Mouse (Mus musculus) spleen, adult 12 weeks (tissue): ENCODE measurements around the gene Tjp1.

ENCODE experiments used
- DNase-seq: peaks from one replicate; pipeline ENCODE4 v3.0.0; 2022; ENCODE audit warnings: low spot score

Gene Tjp1

GRCm38 (mm10) chr7:65388243-65389013 lies 139.2 kb downstream of the Tjp1 start:
- no peak for DNase-seq

DNA sequence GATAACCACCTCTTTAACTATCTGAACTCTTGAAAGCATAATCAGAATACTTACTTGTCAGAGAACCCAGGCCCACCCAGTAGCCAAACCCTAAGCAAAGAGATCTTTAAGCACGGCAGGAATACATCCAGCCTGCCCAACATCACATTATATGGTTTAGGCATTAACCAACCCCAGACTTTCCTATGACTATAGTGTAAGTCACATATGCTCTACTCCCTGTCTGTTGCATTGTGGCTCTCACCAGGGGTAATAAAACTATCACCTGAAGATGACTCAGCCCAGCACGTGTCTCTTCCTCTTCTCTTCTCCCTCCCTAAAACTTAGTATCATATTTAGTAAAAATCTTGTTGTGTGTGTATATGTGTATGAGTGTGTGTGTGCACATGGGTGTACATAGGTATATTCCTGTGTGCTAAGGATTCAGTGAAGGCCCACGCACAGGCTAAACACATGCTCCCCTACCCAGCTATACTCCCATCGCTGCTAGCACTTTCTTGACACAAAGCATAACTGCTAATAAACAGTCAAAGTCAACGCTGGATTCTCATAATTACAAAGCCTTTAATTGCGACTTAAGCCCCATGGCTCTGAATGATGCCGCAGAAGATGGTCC lies 139.9 kb downstream of the Tjp1 start:
- DNase-seq: no peak

DNA sequence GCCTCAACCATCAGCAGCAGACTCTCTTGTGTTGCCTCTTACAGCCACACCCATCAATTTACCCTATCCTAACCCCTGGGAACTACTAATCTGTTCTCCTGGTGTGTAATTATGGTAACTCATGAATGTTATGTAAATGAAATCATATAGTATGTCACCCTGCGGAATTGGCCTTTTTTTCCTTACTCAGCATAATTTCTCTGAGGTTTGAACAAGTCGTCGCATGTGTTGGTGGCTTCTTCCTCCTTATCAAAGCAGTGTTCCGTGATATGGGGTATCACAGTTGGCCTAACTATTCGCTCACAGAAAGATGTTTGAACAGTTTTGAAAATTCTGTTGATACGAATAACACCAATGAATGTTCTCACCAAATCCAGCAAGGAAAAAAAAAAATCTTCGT lies 142.8 kb downstream of the Tjp1 start:
- no peak for DNase-seq

- no peak for DNase-seq
Measured at GRCm38 (mm10) chr7:65382515-65383283, 144.9 kb downstream of the Tjp1 start.

DNA sequence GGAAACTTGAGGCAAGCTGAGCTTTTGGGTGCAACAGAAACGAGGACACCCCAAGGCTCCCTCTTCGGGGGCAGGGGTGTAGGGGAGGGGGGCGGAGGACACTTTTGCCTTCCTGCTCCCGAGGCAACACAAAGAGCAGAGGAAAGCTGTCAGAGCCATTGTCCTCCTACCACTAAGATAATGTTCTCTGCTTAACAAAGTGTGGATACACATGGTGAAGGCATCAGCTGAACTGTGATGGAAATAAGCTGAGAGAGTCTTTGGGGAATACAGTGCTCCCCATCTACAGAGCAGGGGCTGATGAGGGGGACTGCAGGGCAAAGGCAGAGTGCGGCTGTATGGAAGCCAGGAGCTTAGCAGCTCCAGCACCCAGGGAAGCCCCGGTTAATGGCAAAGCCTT lies 145.7 kb downstream of the Tjp1 start:
- DNase-seq: no peak

DNA sequence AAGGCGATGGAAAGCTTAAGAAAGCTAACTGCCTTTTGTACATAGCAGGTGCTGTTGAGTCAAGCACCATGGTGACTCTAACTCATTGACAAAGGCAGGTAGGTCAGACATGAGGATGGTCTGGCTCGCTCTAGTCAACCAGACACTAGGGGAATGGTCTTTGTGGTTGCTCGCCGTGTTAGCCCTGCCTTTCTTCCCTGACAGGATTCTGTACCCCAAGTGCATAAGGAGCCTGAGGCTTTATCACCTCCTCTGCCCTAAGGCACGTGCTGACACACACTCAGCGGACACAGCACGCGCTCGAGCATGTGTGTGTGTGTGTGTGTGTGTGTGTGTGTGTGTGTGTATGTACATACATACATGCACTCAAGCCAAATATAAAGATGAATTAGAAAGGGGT lies 146.9 kb downstream of the Tjp1 start:
- DNase-seq: no peak

GRCm38 (mm10) chr7:65378818-65379565 lies 148.6 kb downstream of the Tjp1 start:
- DNase-seq: no peak

DNA sequence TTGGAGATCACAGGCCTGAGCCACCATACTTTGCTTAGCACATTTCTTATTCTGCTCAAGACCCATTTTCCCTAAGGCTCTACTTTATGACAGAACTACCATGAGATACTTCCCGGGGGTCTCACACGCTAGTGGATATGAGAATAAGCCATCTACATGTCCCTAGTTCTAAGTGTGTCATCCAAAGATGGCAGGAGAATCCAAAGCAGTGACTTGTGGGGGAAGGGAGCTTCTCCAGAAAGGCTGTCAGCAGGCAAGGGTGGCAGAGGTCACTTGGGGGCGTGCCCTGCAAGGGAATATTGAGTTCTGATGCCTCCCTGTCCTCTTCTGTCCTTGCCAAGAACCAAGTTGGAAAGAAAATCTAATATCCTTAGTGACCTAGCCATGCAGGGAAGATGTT lies 150.1 kb downstream of the Tjp1 start:
- DNase-seq: no peak

DNA sequence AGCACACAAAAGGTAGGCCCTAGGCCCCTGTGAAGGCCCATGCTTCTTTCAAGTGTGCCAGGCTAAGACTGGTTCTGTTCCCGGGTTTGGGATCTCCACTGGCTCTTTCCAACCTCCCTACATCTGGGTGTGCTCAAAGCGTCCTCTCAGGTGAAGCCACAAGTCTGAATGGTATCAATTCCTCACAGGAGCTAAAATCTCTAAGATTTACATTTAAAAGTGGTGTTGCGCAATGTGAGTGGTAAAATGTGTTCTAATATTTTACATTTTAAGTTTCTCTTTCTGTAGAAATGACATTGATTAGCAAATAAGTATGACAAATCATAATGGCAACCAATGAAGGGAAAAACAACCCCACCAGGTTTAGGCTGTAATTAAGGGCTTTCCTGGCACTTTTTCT lies 152.0 kb downstream of the Tjp1 start:
- no peak for DNase-seq

DNA sequence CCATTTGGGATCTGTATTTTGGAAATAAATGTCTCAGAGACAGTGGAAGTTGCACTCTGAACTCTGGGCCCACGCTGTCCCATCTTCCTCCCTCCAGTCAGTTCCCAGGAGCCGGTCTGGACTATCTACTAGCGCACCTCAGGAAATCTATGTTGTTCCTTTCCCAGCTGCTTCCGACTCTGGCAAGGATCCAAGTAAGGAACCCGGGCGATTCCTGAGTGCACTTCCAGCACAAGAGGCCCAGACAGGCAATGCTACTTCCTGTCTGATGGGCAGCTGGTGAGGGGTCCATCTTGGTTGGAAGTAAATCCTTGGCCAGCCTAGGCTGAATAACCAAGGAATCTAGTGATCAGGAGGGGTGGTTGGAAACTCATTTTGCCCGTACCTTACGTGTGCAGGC lies 152.4 kb downstream of the Tjp1 start:
- no peak for DNase-seq

DNA sequence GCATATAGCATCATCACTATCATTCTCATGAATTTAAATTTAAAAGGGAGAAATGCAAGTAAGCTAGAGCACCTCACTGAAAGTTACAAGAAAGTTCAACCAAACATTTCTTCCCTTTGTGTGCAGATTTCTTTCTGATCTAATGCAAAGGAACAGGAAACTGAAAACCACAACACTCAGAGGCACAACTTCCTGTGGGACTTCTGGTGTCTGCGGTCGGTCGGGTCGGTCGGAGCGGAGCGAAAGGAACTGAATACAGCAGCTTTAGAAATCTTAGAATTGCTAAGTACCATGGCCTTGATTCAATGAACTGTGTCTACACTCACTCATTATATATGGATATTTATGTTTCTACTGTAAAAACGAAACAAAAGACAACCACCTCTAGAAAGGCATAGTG lies 154.2 kb downstream of the Tjp1 start:
- no peak for DNase-seq

GRCm38 (mm10) chr7:65371765-65372164 lies 155.8 kb downstream of the Tjp1 start:
- no peak for DNase-seq

DNA sequence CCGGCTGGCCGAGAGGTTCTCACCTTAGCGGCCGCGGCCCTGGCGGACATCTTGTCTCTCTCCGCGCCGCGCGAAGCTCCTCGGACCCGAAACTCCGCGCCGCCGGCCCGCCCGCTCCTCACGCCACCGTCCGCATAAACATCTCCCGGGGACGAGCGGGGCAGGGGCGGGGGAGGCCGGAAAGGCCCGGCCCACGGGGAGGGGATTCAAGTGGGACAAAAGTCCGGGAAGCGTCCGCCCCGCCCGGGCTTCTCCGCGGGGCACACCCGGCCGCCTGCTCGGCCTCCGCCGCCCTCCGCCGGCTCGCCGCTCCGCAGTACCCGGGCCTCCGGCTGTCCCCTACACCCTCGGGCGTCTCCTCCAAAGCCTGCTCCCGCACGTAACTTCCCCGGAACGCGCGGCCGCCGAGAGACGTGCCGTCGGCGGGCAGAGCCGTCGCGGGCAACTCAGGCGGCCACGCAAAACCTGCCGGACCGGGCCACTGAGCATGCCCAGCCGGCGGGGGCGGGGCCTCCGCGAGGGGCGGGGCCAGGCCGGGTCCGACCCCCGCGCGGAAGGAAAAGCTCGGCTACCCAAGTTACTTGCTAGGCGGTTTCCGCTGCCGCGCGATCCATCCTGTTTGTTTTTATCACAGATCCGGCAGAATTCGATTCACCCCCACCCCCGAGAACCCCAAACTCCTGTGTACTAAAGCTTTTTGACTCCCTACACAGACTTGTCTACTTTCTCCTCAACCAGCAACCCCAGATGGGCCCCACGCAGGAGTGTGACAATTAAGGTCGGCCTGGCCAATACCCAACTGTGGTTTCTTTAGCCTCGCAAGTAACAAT lies 156.6 kb downstream of the Tjp1 start:
- DNase-seq: peak; percentile 71

- no peak for DNase-seq
Measured at GRCm38 (mm10) chr7:65370381-65370786, 157.2 kb downstream of the Tjp1 start.

- no peak for DNase-seq
Measured at GRCm38 (mm10) chr7:65369101-65369500, 158.5 kb downstream of the Tjp1 start.

DNA sequence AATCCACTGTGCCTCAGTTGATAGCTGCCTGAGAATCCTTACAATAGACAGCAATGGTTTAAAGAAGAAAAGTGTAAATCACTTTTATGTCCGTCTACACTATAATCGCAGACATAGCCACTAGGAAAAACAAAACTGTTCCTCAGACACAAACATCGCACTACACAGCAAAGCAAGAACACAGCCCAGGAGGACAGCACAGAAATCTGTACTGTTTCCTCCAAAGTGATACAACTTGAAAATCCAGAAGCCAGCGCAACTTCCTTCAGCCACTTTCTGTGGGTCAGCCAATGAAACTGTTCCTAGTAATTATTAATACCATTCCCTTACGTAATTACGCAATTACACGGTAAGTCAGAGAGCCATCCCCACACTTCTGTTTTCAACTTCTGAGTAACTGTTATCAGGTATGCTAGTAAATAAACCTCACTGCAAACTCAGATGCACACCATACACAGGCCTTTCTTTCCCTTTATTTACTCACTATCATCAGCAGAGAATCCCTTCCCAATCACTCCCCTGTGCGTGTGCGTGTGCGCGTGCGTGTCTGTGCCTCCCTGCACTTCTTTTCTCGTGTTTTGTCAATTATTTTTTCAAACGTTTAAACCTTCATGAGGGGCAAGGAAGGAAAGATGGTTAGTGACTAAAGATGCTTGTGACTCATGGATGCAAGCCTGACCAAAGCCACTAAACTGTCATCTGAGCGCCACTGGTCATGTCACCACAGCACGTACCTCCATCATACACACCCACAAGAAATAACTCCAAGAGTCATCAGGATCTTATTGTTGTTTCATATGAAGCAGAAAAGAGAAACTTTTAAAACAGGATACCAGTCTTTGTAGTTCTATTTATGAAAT lies 160.0 kb downstream of the Tjp1 start:
- DNase-seq: no peak

DNA sequence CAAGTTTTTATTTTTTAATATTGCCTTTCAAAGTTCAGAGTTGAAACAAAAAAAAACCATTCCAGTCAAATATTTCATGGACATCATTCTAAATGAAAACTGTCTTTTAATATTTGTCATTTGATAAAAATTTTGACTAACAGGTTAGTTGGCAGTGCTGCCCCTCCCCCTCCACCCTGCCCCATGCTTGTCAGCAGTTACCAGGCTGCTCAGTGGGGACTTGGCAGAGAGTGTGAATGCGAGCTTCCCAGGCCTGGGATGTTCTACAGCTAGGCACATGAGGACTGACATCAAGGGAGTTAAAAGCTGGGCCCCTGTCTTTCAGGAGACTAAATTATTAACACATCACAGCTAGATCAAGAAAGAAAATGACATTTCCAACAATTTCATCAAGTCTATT lies 161.4 kb downstream of the Tjp1 start:
- no peak for DNase-seq

DNA sequence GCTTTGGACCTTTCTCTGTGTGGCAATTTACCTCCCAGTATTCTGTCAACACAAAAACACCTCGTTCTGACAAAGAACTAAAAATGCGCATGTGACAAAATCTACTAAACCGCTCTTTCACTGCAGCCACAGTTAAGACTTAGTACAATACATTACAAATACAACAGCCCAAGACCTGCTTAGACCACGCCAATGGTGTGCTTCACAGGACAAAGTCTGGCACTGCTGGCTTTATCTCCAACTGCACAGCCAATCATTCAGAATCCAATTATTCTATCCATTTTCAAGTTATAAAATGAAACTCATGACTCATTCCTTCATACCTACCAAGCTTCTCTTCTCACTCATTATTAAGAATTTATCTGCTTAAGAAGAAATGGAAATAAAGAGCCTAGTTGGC lies 162.0 kb downstream of the Tjp1 start:
- no peak for DNase-seq

GRCm38 (mm10) chr7:65360278-65360677 lies 167.3 kb downstream of the Tjp1 start:
- no peak for DNase-seq

GRCm38 (mm10) chr7:65359774-65360173 lies 167.8 kb downstream of the Tjp1 start:
- no peak for DNase-seq

DNA sequence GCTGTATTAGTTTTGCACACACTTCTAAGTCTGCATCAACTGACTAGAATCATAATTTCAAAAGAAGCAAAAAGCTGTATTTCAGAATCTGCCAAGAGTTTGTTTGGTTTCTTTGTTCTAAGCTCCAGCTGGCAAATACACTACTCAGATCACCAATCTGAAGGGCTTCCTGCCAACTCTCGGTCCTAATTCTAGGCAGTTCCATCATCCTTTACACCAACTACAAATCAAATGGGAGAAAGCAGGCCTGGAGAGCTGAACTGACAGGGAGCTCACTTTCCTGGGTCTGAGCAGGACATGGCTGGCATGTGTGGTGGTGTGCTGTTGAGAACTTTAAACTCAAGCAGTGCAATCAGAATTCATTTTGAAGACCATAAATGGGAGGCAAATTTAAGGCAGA lies 170.0 kb downstream of the Tjp1 start:
- no peak for DNase-seq
